Mouse (Mus musculus) bone marrow macrophage, adult 2 months (primary cell): ENCODE measurements at regions not wholly inside any gene's neighbourhood (a gene's known extent, or its start where the extent isn't known, plus 50 kb on each side); places are given as distances from the start of the nearest gene placed in this dataset.

Experiments used
- CTCF ChIP-seq: IDR thresholded peaks from 2 replicates; pipeline ENCODE4 v1.5.1; 2012; ENCODE audit warnings: low read depth, mild to moderate bottlenecking, low read length, moderate library complexity
- POLR2A ChIP-seq: IDR thresholded peaks from 2 replicates; pipeline ENCODE4 v1.6.1; 2012; ENCODE audit warnings: mild to moderate bottlenecking, low read depth, low read length, borderline replicate concordance

DNA sequence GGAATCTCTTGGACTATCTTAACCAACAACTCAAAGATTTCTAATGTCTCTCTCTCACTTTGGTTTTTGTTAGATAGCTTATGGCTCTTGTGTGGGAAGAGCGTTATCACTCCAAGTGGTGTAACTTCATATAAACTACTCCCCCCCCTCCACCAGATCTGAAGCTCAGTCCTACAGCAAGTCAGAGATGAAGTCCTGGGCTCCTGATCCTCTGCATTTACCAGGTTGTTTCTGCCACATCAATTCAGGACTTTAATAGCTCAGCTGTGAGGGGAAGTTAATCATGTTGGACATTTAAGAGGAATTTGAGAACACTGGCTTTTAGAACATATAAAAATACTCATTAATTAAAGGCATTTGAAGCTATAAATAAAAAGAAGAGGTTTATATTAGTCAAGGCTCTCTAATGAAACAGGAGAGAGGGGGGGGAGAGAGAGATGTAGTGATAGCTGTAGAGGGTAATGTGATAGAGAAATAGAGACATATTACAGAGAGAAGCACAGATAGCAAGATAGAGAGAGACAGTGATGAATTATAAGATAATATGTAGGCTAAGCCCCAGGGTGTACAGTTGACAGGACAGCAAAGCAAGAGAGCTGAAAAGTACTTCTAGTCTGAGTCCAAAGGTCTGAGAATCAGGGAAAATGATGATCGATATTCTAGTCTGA lies 166.7 kb downstream of the Calcrl start:
- TF ChIP-seq CTCF (no peak), POLR2A (no peak)
